Mouse (Mus musculus) olfactory bulb, adult 2 months (tissue): ENCODE measurements around the gene Trub2. TPM values are rescaled to one million over a fixed set of nuclear protein-coding genes. Genes with fewer than 3 reads are reported as not detected.

Experiments
- H3K27ac ChIP-seq: fragments of 200-500 bp; 2 replicates; pipeline ENCODE4 v1.5.1; 2012; ENCODE audit warnings: low read depth, low read length; ENCODE audit not compliant: insufficient read depth
- H3K4me1 ChIP-seq: fragments of 200-500 bp; 2 replicates; pipeline ENCODE4 v1.6.1; 2012; ENCODE audit warnings: low read length; ENCODE audit not compliant: control insufficient read depth, insufficient read depth
- H3K4me3 ChIP-seq: fragments of 200-500 bp; 2 replicates; pipeline ENCODE4 v1.5.1; 2012; ENCODE audit warnings: mild to moderate bottlenecking, low read depth, low read length, moderate library complexity; ENCODE audit not compliant: insufficient read depth
- CTCF ChIP-seq: fragments of 200-500 bp; IDR thresholded peaks from 2 replicates; pipeline ENCODE4 v1.5.1; 2012; ENCODE audit warnings: low read depth, mild to moderate bottlenecking, low read length, moderate library complexity; ENCODE audit not compliant: insufficient read depth
- POLR2A ChIP-seq: fragments of 200-500 bp; IDR thresholded peaks from 2 replicates; pipeline ENCODE4 v1.6.1; 2012; ENCODE audit warnings: mild to moderate bottlenecking, low read depth, low read length, moderate library complexity; ENCODE audit not compliant: insufficient read depth
- WGBS: fragments of 180-500 bp; shearing (Covaris S2); methylation state at CpG from one replicate; pipeline ENCODE4 v1.1.7; 2018; 5-methylcytosine and 5-hydroxymethylcytosine counted together
- polyA plus RNA-seq: library from polyadenylated mRNA; stranded (reverse); fragments of >200 nt; gene quantifications from 2 replicates; pipeline ENCODE4 v1.2.4, GENCODE M21; 2012; ENCODE audit warnings: low replicate concordance; ENCODE audit not compliant: missing spikeins, insufficient read depth, insufficient read length

Trub2 gene
- polyA plus RNA-seq, 1 experiment, result not detected

GRCm38 (mm10) chr2:29819363-29819762 lies 31.1 kb upstream of the Trub2 start:
- WGBS, result 17% methylated on average over 2 of the region's 2 CpGs

GRCm38 (mm10) chr2:29817426-29818232 lies 29.3 kb upstream of the Trub2 start:
- TF ChIP-seq POLR2A (no peak), CTCF (0 out of 2 replicates have a peak, but pooled peaks have one; percentile 25)
- no peak overlapping the region for H3K27ac ChIP-seq
- H3K4me1 ChIP-seq, result peaks cover 12% of the 10 kb centered on the region
- H3K4me3 ChIP-seq, result no peak overlapping the region
- 33% methylated on average over 8 of the region's 8 CpGs for WGBS

More at GRCm38 (mm10) chr2:29819363-29819762, 31.1 kb upstream of the Trub2 start:
- TF ChIP-seq POLR2A (no peak), CTCF (no peak)
- H3K4me3 ChIP-seq, result no peak overlapping the region
- H3K4me1 ChIP-seq, result peaks cover 12% of the 10 kb centered on the region
- no peak overlapping the region for H3K27ac ChIP-seq

DNA sequence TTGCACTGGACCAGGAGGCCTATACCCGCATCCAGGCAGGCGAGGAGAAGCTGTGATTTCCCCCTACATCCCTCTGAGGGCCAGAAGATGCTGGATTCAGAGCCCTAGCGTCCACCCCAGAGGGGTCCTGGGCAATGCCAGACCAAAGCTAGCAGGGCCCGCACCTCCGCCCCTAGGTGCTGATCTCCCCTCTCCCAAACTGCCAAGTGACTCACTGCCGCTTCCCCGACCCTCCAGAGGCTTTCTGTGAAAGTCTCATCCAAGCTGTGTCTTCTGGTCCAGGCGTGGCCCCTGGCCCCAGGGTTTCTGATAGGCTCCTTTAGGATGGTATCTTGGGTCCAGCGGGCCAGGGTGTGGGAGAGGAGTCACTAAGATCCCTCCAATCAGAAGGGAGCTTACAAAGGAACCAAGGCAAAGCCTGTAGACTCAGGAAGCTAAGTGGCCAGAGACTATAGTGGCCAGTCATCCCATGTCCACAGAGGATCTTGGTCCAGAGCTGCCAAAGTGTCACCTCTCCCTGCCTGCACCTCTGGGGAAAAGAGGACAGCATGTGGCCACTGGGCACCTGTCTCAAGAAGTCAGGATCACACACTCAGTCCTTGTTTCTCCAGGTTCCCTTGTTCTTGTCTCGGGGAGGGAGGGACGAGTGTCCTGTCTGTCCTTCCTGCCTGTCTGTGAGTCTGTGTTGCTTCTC lies 27.5 kb upstream of the Trub2 start:
- WGBS, result 82% methylated on average over 11 of the region's 11 CpGs
- H3K4me3 ChIP-seq, result no peak overlapping the region
- H3K27ac ChIP-seq, result no peak overlapping the region
- TF ChIP-seq POLR2A, result no peak
- TF ChIP-seq CTCF, result no peak
- peaks cover 10% of the 10 kb centered on the region for H3K4me1 ChIP-seq

DNA sequence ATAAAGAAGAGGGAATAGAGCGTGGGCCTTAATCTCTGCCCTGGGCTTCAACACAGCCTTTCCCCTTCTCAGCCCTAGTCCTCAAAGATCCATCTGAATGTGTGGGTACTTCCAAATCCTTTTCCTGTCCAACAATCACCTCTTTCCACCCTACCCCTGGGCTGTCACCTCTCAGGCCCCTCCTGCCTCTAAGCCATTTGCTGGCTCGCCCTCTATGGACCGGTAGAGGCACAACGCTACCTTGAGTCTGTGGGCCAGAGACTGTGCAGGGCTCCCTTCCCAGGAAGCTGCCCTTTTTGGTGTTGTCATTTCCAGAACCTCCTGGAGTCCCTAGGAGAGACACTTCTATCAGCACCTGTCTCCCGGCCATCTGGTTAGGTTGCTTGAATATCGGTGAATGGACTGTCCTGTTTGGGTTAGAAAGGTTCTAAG lies 15.1 kb upstream of the Trub2 start:
- H3K4me3 ChIP-seq, result peak overlapping the region; percentile 95
- H3K27ac ChIP-seq, result peak overlapping the region; percentile 58; the same call in 1 of the 2 replicates
- 15% methylated on average over 6 of the region's 6 CpGs for WGBS
- H3K4me1 ChIP-seq, result peaks cover 11% of the 10 kb centered on the region
- TF ChIP-seq CTCF (no peak), POLR2A (no peak)

- TF ChIP-seq CTCF (no peak), POLR2A (no peak)
- peak overlapping the region; percentile 58 for H3K27ac ChIP-seq
- H3K4me1 ChIP-seq, result peaks cover 11% of the 10 kb centered on the region
- peak overlapping the region; percentile 95 for H3K4me3 ChIP-seq
- WGBS, result 0% methylated on average over 38 of the region's 39 CpGs
These were observed 14.5 kb upstream of the Trub2 start for GRCm38 (mm10) chr2:29802827-29803201.

- Histone ChIP-seq H3K4me3 (peak within 1 kb of the TSS; percentile 95), H3K27ac (peak within 1 kb of the TSS; percentile 58), H3K4me1 (peaks cover 11% of the 10 kb centered on the region)
- no peak for TF ChIP-seq CTCF
- peak; percentile 90 for TF ChIP-seq POLR2A
- 4% methylated on average over 26 of the region's 28 CpGs for WGBS
These were observed 13.9 kb upstream of the Trub2 start, which contains the start of gene Slc27a4 for GRCm38 (mm10) chr2:29802075-29802826. TSS of gene Slc27a4 (plus strand) at chr2:29802634.

GRCm38 (mm10) chr2:29792772-29793487 lies 4.6 kb upstream of the Trub2 start:
- WGBS, result 96% methylated on average over 2 of the region's 2 CpGs
- H3K4me1 ChIP-seq, result no peaks in the 10 kb centered on the region
- no peak overlapping the region for H3K4me3 ChIP-seq
- TF ChIP-seq POLR2A, result no peak
- no peak for TF ChIP-seq CTCF
- no peak overlapping the region for H3K27ac ChIP-seq

GRCm38 (mm10) chr2:29787104-29787917 lies 991 bp downstream of the Trub2 start, which contains the start of gene Coq4:
TSS of gene Coq4 (plus strand) at chr2:29787493.
- H3K4me3 ChIP-seq, result peak within 1 kb of the TSS; percentile 76
- H3K4me1 ChIP-seq, result peaks cover 3% of the 10 kb centered on the region; the same call in 1 of the 2 replicates
- 2% methylated on average over 31 of the region's 31 CpGs for WGBS
- H3K27ac ChIP-seq, result peak within 1 kb of the TSS; percentile 57
- TF ChIP-seq CTCF (no peak), POLR2A (peak; percentile 43; the same call in 1 of the 2 replicates)
